17 mouse cellular contexts compared by ENCODE assay signal in the genomic region with DNA sequence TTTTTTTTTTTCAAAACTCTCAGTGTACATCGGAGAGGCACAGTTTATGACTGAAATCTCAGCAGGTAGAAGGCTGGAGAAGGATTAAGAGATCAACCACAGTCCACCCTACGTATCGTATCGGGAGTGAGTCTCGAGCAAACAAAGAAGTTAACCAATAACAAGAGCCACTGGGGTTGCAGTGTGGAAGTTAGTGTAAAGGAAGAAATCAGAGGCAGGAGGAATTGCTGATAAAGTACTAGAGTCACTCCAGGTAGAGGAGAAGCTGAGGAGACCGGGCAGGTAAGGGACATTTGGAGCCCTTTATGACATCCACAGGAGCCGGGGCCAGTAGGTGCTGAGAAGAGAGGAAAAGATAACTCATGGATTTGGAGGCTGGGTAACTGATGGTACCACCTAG.
"Had no signal": no experiment of that assay in that cellular context is flagged by ENCODE, and none has a peak within 500 bp of the region (broad histone marks: within the 10 kb centered on the region; RNA-seq: fewer than 3 reads in every experiment).

No protein-coding gene starts in this region.

- H3K27me3 ChIP-seq: hindbrain, embryonic 15.5 days; megakaryocyte, embryonic 14.5 days; midbrain, embryonic 15.5 days; neural tube, embryonic 13.5 days had no signal

- H3K9ac ChIP-seq: hindbrain, embryonic 15.5 days; lung, embryonic 14.5 days; midbrain, embryonic 15.5 days had no signal

- H3K4me2 ChIP-seq: lung, embryonic 14.5 days; midbrain, embryonic 11.5 days; neural tube, embryonic 13.5 days had no signal

- H3K4me3 ChIP-seq: hindbrain, embryonic 15.5 days; megakaryocyte, embryonic 14.5 days; midbrain, embryonic 15.5 days; neural tube, embryonic 13.5 days had no signal

- H3K9me3 ChIP-seq: hindbrain, embryonic 15.5 days; megakaryocyte, embryonic 14.5 days; midbrain, embryonic 15.5 days; neural tube, embryonic 13.5 days had no signal

- DNase-seq: kidney, adult 8-10 months; kidney, postnatal 36 days; layer of hippocampus, adult 9-11 months; left cerebral cortex, postnatal 4 days; lung, embryonic 14.5 days; lung, postnatal 14 days; retina, postnatal 1 day; right cerebral cortex, postnatal 4 days; spleen, adult 18-20 months; thymus, postnatal 4 days had no signal

- H3K27ac ChIP-seq: hindbrain, embryonic 15.5 days; kidney, postnatal 0 days; macrophage had no signal

- H3K36me3 ChIP-seq: hindbrain, embryonic 15.5 days; midbrain, embryonic 15.5 days; neural tube, embryonic 13.5 days had no signal
